Mouse (Mus musculus): ENCODE results near the gene Nrd1. TPM values are rescaled to one million over a fixed set of nuclear protein-coding genes. Genes with fewer than 3 reads are reported as not detected.

The Nrd1 gene
- polyA plus RNA-seq, 1 experiment from 2014 or later = 251 TPM

- no peaks in the 10 kb centered on the region for H3K79me2 ChIP-seq (ENCODE audit: inconsistent target)
- H3K36me3 ChIP-seq (ENCODE audit: inconsistent target) = no peaks in the 10 kb centered on the region
- no peak overlapping the region for H3K4me3 ChIP-seq (ENCODE audit: inconsistent target)
- WGBS (ENCODE audit: missing documents) = 92% methylated on average over 2 of the region's 2 CpGs
- no peak overlapping the region for H3K27ac ChIP-seq
Measured at GRCm38 (mm10) chr4:108992978-108993377, 7.5 kb upstream of the Nrd1 start.

- Histone ChIP-seq H3K27ac (peak overlapping the region; percentile 81), H3K79me2 (ENCODE audit: inconsistent target) (peaks cover 53% of the 10 kb centered on the region), H3K36me3 (ENCODE audit: inconsistent target) (no peaks in the 10 kb centered on the region), H3K4me3 (ENCODE audit: inconsistent target) (peak overlapping the region; percentile 98)
- under 1% methylated on average over 18 of the region's 18 CpGs for WGBS (ENCODE audit: missing documents)
Measured at GRCm38 (mm10) chr4:109000961-109001360, 506 bp downstream of the Nrd1 start.

- no peak overlapping the region for H3K27ac ChIP-seq
- peaks cover 96% of the 10 kb centered on the region for H3K79me2 ChIP-seq (ENCODE audit: inconsistent target)
- H3K36me3 ChIP-seq (ENCODE audit: inconsistent target) = no peaks in the 10 kb centered on the region
- WGBS (ENCODE audit: missing documents) = 71% methylated on average over 1 of the region's 1 CpGs
- no peak overlapping the region for H3K4me3 ChIP-seq (ENCODE audit: inconsistent target)
Measured at GRCm38 (mm10) chr4:109008046-109008445, 7.6 kb downstream of the Nrd1 start.

- 0 out of 2 replicates have a peak, but pooled peaks cover 3% of the 10 kb centered on the region for H3K36me3 ChIP-seq (ENCODE audit: inconsistent target)
- peaks cover 69% of the 10 kb centered on the region for H3K79me2 ChIP-seq (ENCODE audit: inconsistent target)
Measured at GRCm38 (mm10) chr4:109014091-109014490, 13.6 kb downstream of the Nrd1 start.

GRCm38 (mm10) chr4:109017441-109017840, 17.0 kb downstream of the Nrd1 start:
- H3K36me3 ChIP-seq (ENCODE audit: inconsistent target) = peaks cover 13% of the 10 kb centered on the region; the same call in 1 of the 2 replicates
- no peak overlapping the region for H3K27ac ChIP-seq
- WGBS (ENCODE audit: missing documents) = 93% methylated on average over 7 of the region's 7 CpGs
- H3K79me2 ChIP-seq (ENCODE audit: inconsistent target) = peaks cover 36% of the 10 kb centered on the region; the same call in 1 of the 2 replicates
- H3K4me3 ChIP-seq (ENCODE audit: inconsistent target) = no peak overlapping the region

More at GRCm38 (mm10) chr4:109014091-109014490, 13.6 kb downstream of the Nrd1 start:
- 93% methylated on average over 4 of the region's 4 CpGs for WGBS (ENCODE audit: missing documents)
- no peak overlapping the region for H3K27ac ChIP-seq
- no peak overlapping the region for H3K4me3 ChIP-seq (ENCODE audit: inconsistent target)

- peaks cover 25% of the 10 kb centered on the region for H3K36me3 ChIP-seq (ENCODE audit: inconsistent target)
- WGBS (ENCODE audit: missing documents) = 81% methylated on average over 4 of the region's 4 CpGs
- no peak overlapping the region for H3K4me3 ChIP-seq (ENCODE audit: inconsistent target)
- no peak overlapping the region for H3K27ac ChIP-seq
- H3K79me2 ChIP-seq (ENCODE audit: inconsistent target) = peaks cover 17% of the 10 kb centered on the region; the same call in 1 of the 2 replicates
Measured at GRCm38 (mm10) chr4:109019301-109019700, 18.8 kb downstream of the Nrd1 start.

- Histone ChIP-seq H3K36me3 (ENCODE audit: inconsistent target) (peaks cover 37% of the 10 kb centered on the region), H3K27ac (no peak overlapping the region), H3K79me2 (ENCODE audit: inconsistent target) (no peaks in the 10 kb centered on the region; the same call in 1 of the 2 replicates), H3K4me3 (ENCODE audit: inconsistent target) (no peak overlapping the region)
- WGBS (ENCODE audit: missing documents) = 100% methylated on average over 1 of the region's 1 CpGs
Measured at GRCm38 (mm10) chr4:109021976-109022375, 21.5 kb downstream of the Nrd1 start.

- H3K79me2 ChIP-seq (ENCODE audit: inconsistent target) = no peaks in the 10 kb centered on the region
- peaks cover 53% of the 10 kb centered on the region; the same call in 1 of the 2 replicates for H3K36me3 ChIP-seq (ENCODE audit: inconsistent target)
- 96% methylated on average over 3 of the region's 3 CpGs for WGBS (ENCODE audit: missing documents)
- H3K4me3 ChIP-seq (ENCODE audit: inconsistent target) = no peak overlapping the region
- H3K27ac ChIP-seq = no peak overlapping the region
Measured at GRCm38 (mm10) chr4:109025061-109025460, 24.6 kb downstream of the Nrd1 start.

GRCm38 (mm10) chr4:109026543-109026942, 26.1 kb downstream of the Nrd1 start:
- WGBS (ENCODE audit: missing documents) = 97% methylated on average over 3 of the region's 3 CpGs
- Histone ChIP-seq H3K36me3 (ENCODE audit: inconsistent target) (peaks cover 62% of the 10 kb centered on the region; the same call in 1 of the 2 replicates), H3K4me3 (ENCODE audit: inconsistent target) (no peak overlapping the region)

GRCm38 (mm10) chr4:109029857-109030256, 29.4 kb downstream of the Nrd1 start:
- no peaks in the 10 kb centered on the region for H3K79me2 ChIP-seq (ENCODE audit: inconsistent target)
- H3K27ac ChIP-seq = no peak overlapping the region
- no peak overlapping the region for H3K4me3 ChIP-seq (ENCODE audit: inconsistent target)
- WGBS (ENCODE audit: missing documents) = 76% methylated on average over 2 of the region's 2 CpGs
- peaks cover 71% of the 10 kb centered on the region for H3K36me3 ChIP-seq (ENCODE audit: inconsistent target)

More at GRCm38 (mm10) chr4:109026543-109026942, 26.1 kb downstream of the Nrd1 start:
- no peak overlapping the region for H3K27ac ChIP-seq
- H3K79me2 ChIP-seq (ENCODE audit: inconsistent target) = no peaks in the 10 kb centered on the region

- no peak overlapping the region for H3K4me3 ChIP-seq (ENCODE audit: inconsistent target)
- H3K79me2 ChIP-seq (ENCODE audit: inconsistent target) = no peaks in the 10 kb centered on the region
- H3K36me3 ChIP-seq (ENCODE audit: inconsistent target) = peaks cover 68% of the 10 kb centered on the region
- 93% methylated on average over 2 of the region's 2 CpGs for WGBS (ENCODE audit: missing documents)
- no peak overlapping the region for H3K27ac ChIP-seq
Measured at GRCm38 (mm10) chr4:109030266-109030665, 29.8 kb downstream of the Nrd1 start.

- no peak overlapping the region for H3K27ac ChIP-seq
- peaks cover 69% of the 10 kb centered on the region for H3K36me3 ChIP-seq (ENCODE audit: inconsistent target)
- H3K79me2 ChIP-seq (ENCODE audit: inconsistent target) = no peaks in the 10 kb centered on the region
- no peak overlapping the region for H3K4me3 ChIP-seq (ENCODE audit: inconsistent target)
Measured at GRCm38 (mm10) chr4:109036327-109036726, 35.9 kb downstream of the Nrd1 start.

GRCm38 (mm10) chr4:109042739-109043138, 42.3 kb downstream of the Nrd1 start:
- 96% methylated on average over 4 of the region's 4 CpGs for WGBS (ENCODE audit: missing documents)
- H3K79me2 ChIP-seq (ENCODE audit: inconsistent target) = no peaks in the 10 kb centered on the region
- H3K27ac ChIP-seq = no peak overlapping the region
- peaks cover 87% of the 10 kb centered on the region for H3K36me3 ChIP-seq (ENCODE audit: inconsistent target)
- no peak overlapping the region for H3K4me3 ChIP-seq (ENCODE audit: inconsistent target)

GRCm38 (mm10) chr4:109043294-109043693, 42.8 kb downstream of the Nrd1 start:
- Histone ChIP-seq H3K4me3 (ENCODE audit: inconsistent target) (no peak overlapping the region), H3K36me3 (ENCODE audit: inconsistent target) (peaks cover 88% of the 10 kb centered on the region), H3K79me2 (ENCODE audit: inconsistent target) (no peaks in the 10 kb centered on the region), H3K27ac (no peak overlapping the region)
- WGBS (ENCODE audit: missing documents) = 89% methylated on average over 5 of the region's 5 CpGs

GRCm38 (mm10) chr4:109043756-109044155, 43.3 kb downstream of the Nrd1 start:
- Histone ChIP-seq H3K36me3 (ENCODE audit: inconsistent target) (peaks cover 88% of the 10 kb centered on the region), H3K79me2 (ENCODE audit: inconsistent target) (no peaks in the 10 kb centered on the region), H3K27ac (no peak overlapping the region), H3K4me3 (ENCODE audit: inconsistent target) (no peak overlapping the region)
- WGBS (ENCODE audit: missing documents) = 88% methylated on average over 5 of the region's 5 CpGs

- 92% methylated on average over 4 of the region's 4 CpGs for WGBS (ENCODE audit: missing documents)
- peaks cover 81% of the 10 kb centered on the region for H3K36me3 ChIP-seq (ENCODE audit: inconsistent target)
Measured at GRCm38 (mm10) chr4:109048258-109048657, 47.8 kb downstream of the Nrd1 start.

More at GRCm38 (mm10) chr4:109048258-109048657, 47.8 kb downstream of the Nrd1 start:
- no peak overlapping the region for H3K27ac ChIP-seq
- H3K79me2 ChIP-seq (ENCODE audit: inconsistent target) = no peaks in the 10 kb centered on the region
- no peak overlapping the region for H3K4me3 ChIP-seq (ENCODE audit: inconsistent target)

All from macrophage (primary cell).